Mouse (Mus musculus) liver, adult 2 months (tissue): ENCODE data around the gene Trim68.

ENCODE experiments used
- CTCF ChIP-seq: fragments of 200-500 bp; IDR thresholded peaks from 2 replicates; pipeline ENCODE4 v1.5.1; 2011; ENCODE audit warnings: low read depth, low read length, control low read depth
- POLR2A ChIP-seq: fragments of 200-500 bp; IDR thresholded peaks from 2 replicates; pipeline ENCODE4 v1.6.1; 2011; ENCODE audit warnings: low read length, control low read depth; ENCODE audit not compliant: insufficient read depth; ENCODE audit errors: extremely low read depth

- no peak for TF ChIP-seq POLR2A
- no peak for TF ChIP-seq CTCF
Observed at GRCm38 (mm10) chr7:102676225-102676624, 10.9 kb downstream of the Trim68 start.
